Mouse (Mus musculus) gastrocnemius, adult 2 months (tissue): ENCODE measurements around the gene Aqp5. TPM values are rescaled to one million over a fixed set of nuclear protein-coding genes. Genes with fewer than 3 reads are reported as not detected.

ENCODE experiments used
- DNase-seq: peaks from one replicate; pipeline ENCODE4 v3.0.0; 2022
- H3K27ac ChIP-seq: fragments of 200-600 bp; 2 replicates; pipeline ENCODE4 v1.8.1; 2022; ENCODE audit warnings: mild to moderate bottlenecking
- H3K4me3 ChIP-seq: fragments of 200-600 bp; 2 replicates; pipeline ENCODE4 v1.8.1; 2022; ENCODE audit warnings: mild to moderate bottlenecking, moderate library complexity
- CTCF ChIP-seq: fragments of 200-600 bp; IDR thresholded peaks from 2 replicates; pipeline ENCODE4 v1.8.1; 2022; ENCODE audit warnings: antibody characterized with exemption, mild to moderate bottlenecking, moderate library complexity
- intact Hi-C: fragments of 180-260 bp; cut with DNase I; formaldehyde crosslinking; loops from one replicate; pipeline ENCODE4 v1.15.1; 2025
- total RNA-seq, 2 experiments: library from RNA; stranded (reverse); gene quantifications; 2 replicates each; pipeline ENCODE4 v1.2.3; 2021

Gene Aqp5
- total RNA-seq, 2 experiments from 2014 or later: not detected

GRCm38 (mm10) chr15:99614753-99615152 lies 24.2 kb downstream of the Aqp5 start:
- H3K27ac ChIP-seq: no peak overlapping the region
- peak; percentile 49 for DNase-seq
- intact Hi-C loops: no loop called here
- H3K4me3 ChIP-seq: peak overlapping the region; percentile 15; the same call in 1 of the 2 replicates
- no peak for TF ChIP-seq CTCF

DNA sequence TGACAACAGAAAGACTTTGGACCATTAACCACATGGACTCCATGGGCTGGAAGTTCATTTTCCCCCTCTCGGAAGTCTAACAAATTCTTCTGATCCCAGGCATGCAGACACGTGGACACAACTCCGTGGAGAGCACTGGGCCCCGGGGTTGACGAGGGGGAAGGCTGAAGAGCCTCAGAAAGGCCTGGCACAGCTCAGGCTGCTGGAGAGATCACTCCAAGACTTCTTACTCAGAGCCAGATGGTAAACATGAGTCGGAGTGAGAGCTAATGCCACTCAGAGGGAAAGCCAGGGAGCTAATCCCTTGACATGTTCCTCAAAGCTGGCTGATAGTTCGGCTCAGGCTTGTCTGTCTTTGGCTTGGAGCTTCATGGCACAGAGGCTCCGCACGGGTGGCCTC lies 24.7 kb downstream of the Aqp5 start:
- no peak for DNase-seq
- intact Hi-C loops: no loop called here
- Histone ChIP-seq H3K4me3 (no peak overlapping the region), H3K27ac (no peak overlapping the region)
- TF ChIP-seq CTCF: no peak

DNA sequence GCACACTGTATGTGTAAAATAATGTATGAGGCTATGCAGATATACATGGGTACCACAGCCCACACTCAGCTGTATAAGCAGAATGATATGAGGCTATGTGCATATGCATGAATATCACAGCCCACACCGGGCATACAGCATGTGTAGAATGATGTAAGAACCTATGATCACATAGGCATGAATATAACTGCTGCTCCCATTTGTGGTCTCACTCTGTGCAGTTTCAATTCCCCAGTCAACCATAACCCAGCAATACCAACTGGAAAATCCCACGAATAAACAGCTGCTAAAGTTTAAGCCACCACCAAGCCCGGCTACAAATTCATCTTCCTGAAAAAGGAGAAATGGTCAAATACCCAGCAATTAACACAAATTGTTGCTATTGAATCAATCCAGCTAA lies 28.0 kb downstream of the Aqp5 start:
- intact Hi-C loops: no loop called here
- DNase-seq: no peak
- Histone ChIP-seq H3K27ac (no peak overlapping the region), H3K4me3 (no peak overlapping the region)
- TF ChIP-seq CTCF: no peak

GRCm38 (mm10) chr15:99619821-99620220 lies 29.2 kb downstream of the Aqp5 start:
- intact Hi-C loops: no loop called here
- Histone ChIP-seq H3K27ac (no peak overlapping the region), H3K4me3 (no peak overlapping the region)
- no peak for TF ChIP-seq CTCF
- no peak for DNase-seq

DNA sequence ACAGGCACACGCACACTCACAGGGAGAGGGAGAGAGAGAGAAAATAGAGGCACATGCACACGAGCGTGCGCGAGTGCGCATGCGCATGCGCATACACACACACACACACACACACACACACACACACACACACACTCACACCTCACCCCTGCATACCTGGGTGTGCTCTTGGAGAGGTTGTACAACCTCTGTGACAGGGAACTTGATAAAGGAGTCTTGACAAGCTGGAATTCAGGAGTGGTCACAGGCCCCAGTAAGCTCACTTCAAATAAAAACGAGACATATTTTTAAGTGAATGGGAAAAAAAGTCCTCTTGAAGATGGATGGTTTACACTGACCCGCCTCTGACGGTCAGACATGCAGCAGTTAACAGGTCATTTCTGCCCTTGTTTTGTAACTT lies 31.5 kb downstream of the Aqp5 start:
- intact Hi-C loops: no loop called here
- Histone ChIP-seq H3K4me3 (no peak overlapping the region), H3K27ac (no peak overlapping the region)
- no peak for DNase-seq
- TF ChIP-seq CTCF: no peak

- Histone ChIP-seq H3K27ac (no peak overlapping the region), H3K4me3 (no peak overlapping the region)
- TF ChIP-seq CTCF: peak; percentile 36
- DNase-seq: no peak
- intact Hi-C loops: no loop called here
Observed at GRCm38 (mm10) chr15:99631618-99632017, 41.0 kb downstream of the Aqp5 start.

DNA sequence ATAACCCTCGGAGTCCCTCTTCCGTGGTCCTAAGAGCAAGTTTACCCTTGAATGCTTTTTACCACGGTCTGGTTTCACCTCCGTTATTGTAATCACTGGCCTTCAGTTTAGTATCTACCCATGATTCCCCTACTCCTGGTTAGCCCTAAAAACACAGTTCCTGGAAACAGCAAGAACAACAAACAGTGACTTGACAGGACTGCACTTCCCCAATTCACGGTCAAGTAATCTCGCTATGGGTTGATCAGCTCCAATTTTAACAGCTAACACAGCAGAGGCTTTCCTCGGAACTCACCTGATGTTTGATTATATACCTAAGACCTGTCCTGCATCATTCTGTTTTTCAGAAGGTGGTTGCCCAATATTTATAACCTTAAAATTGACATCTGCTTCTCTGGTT lies 44.1 kb downstream of the Aqp5 start:
- TF ChIP-seq CTCF: no peak
- no peak for DNase-seq
- intact Hi-C loops: no loop called here
- no peak overlapping the region for H3K4me3 ChIP-seq
- no peak overlapping the region for H3K27ac ChIP-seq

- no peak for DNase-seq
- H3K4me3 ChIP-seq: no peak overlapping the region
- intact Hi-C loops: no loop called here
- no peak overlapping the region for H3K27ac ChIP-seq
- no peak for TF ChIP-seq CTCF
Observed at GRCm38 (mm10) chr15:99637405-99638123, 47.0 kb downstream of the Aqp5 start.

- DNase-seq: no peak
- TF ChIP-seq CTCF: no peak
- intact Hi-C loops: no loop called here
- Histone ChIP-seq H3K27ac (no peak overlapping the region), H3K4me3 (no peak overlapping the region)
Observed at GRCm38 (mm10) chr15:99638124-99638485, 47.5 kb downstream of the Aqp5 start.

DNA sequence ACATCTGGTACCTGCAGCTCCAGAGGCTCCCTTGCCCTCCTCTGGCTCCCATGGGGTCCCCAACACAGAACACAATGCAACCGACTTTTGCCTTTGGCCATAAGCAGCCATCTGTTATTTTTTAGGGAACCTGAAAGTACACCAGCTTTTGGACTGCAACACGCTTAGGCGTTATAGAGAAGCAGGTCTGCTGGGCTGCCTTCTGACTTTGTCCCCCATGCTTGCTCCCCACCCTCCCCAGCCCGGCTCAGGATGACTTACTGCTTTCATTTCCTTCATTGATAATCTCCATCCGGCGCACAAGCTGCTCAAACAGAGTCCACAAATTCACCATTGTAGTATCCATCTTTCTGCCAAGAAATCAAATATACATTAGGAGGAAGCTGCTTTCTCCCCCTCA lies 52.0 kb downstream of the Aqp5 start:
- H3K4me3 ChIP-seq: no peak overlapping the region
- no peak for TF ChIP-seq CTCF
- DNase-seq: no peak
- intact Hi-C loops: no loop called here
- H3K27ac ChIP-seq: no peak overlapping the region

DNA sequence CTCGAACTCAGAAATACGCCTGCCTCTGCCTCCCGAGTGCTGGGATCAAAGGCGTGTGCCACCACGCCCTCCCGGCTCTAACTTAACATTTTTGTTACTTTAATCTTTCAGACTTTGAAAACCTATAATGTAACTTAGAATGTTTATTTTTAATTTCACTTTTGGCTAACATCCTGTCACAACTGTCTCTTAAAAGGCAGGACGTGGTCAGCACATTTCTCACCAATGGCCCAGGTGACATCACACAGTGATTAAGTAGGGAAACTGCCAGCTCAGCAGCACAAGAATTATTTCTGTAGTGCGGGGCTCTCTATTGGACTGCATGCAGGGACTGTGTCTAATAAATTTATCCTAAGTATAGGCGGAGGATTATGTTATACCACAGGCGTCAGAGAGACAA lies 53.2 kb downstream of the Aqp5 start:
- no peak for TF ChIP-seq CTCF
- Histone ChIP-seq H3K27ac (no peak overlapping the region), H3K4me3 (no peak overlapping the region)
- DNase-seq: no peak
- intact Hi-C loops: no loop called here

Other genes starting within 250 kb of the Aqp5 start
- 1 to 10 TPM; 5.5 to 7.2 TPM for gene Fmnl3, start 220.3 kb upstream of the Aqp5 start, total RNA-seq
- gene Tmbim6, start 197.9 kb upstream of the Aqp5 start, total RNA-seq: 100 to 1,000 TPM; 181 to 184 TPM
- gene Nckap5l, start 133.0 kb upstream of the Aqp5 start, total RNA-seq: 1 to 10 TPM; 2.3 to 2.7 TPM
- 1 to 10 TPM; 4.3 to 4.5 TPM for gene Bcdin3d, start 116.1 kb upstream of the Aqp5 start, total RNA-seq
- under 1 TPM in 1 of 2 experiments, not detected in 1; 0.75 TPM for gene Faim2, start 62.6 kb upstream of the Aqp5 start, total RNA-seq
- gene Aqp2, start 11.7 kb upstream of the Aqp5 start, total RNA-seq: not detected
- not detected for gene Aqp6, start 10.6 kb downstream of the Aqp5 start, total RNA-seq
- under 1 TPM; 0.89 to 0.94 TPM for gene Racgap1, start 60.9 kb downstream of the Aqp5 start, total RNA-seq
- gene Asic1, start 79.6 kb downstream of the Aqp5 start, total RNA-seq: under 1 TPM in 1 of 2 experiments, not detected in 1; 0.31 TPM
- gene Smarcd1, start 111.3 kb downstream of the Aqp5 start, total RNA-seq: 1 to 10 TPM; 6.9 to 7.2 TPM
- 1 to 10 TPM in 1 of 2 experiments, not detected in 1; 1.0 TPM for gene Gm17349, start 114.7 kb downstream of the Aqp5 start, total RNA-seq
- 100 to 1,000 TPM; 381 to 575 TPM for gene Gpd1, start 126.7 kb downstream of the Aqp5 start, total RNA-seq
- 100 to 1,000 TPM; 145 to 166 TPM for gene Cox14, start 134.8 kb downstream of the Aqp5 start, total RNA-seq
- gene Cers5, start 182.1 kb downstream of the Aqp5 start, total RNA-seq: 1 to 10 TPM; 4.6 to 5.4 TPM